Mouse (Mus musculus) limb, embryonic 14.5 days (tissue): ENCODE results near the gene Socs2. TPM values are rescaled to one million over a fixed set of nuclear protein-coding genes. Genes with fewer than 3 reads are reported as not detected.

ENCODE experiments used
- ATAC-seq: fragments of 200-750 bp; cut with Nextera tagmentation; 2 replicates; pipeline ENCODE4 v1.8.0; 2017; ENCODE audit warnings: low read depth, moderate number of reproducible peaks, moderate TSS enrichment; ENCODE audit not compliant: low FRiP score
- DNase-seq: peaks from one replicate; pipeline ENCODE4 v3.0.0-alpha.2; 2015; ENCODE audit warnings: low spot score
- H3K27ac ChIP-seq: fragments of 300-500 bp; sonication (generic); replicated peaks from 2 replicates; pipeline ENCODE4 v1.5.1; 2014; ENCODE audit warnings: low read depth, mild to moderate bottlenecking, low read length, moderate library complexity, mixed read lengths
- H3K27me3 ChIP-seq: fragments of 300-500 bp; sonication (generic); 2 replicates; pipeline ENCODE4 v1.6.1; 2014; ENCODE audit warnings: low read length, mixed read lengths; ENCODE audit not compliant: control insufficient read depth, insufficient read depth
- H3K36me3 ChIP-seq: fragments of 300-500 bp; sonication (generic); 2 replicates; pipeline ENCODE4 v1.6.1; 2014; ENCODE audit warnings: mild to moderate bottlenecking, low read length, moderate library complexity, mixed read lengths; ENCODE audit not compliant: control insufficient read depth, insufficient read depth
- H3K4me1 ChIP-seq: fragments of 300-500 bp; sonication (generic); 2 replicates; pipeline ENCODE4 v1.6.1; 2014; ENCODE audit warnings: antibody characterized with exemption, low read length, mixed read lengths; ENCODE audit not compliant: control insufficient read depth, insufficient read depth
- H3K4me2 ChIP-seq: fragments of 300-500 bp; sonication (generic); replicated peaks from 2 replicates; pipeline ENCODE4 v1.6.1; 2014; ENCODE audit warnings: low read depth, mild to moderate bottlenecking, low read length, moderate library complexity; ENCODE audit not compliant: severe bottlenecking
- H3K4me3 ChIP-seq: fragments of 300-500 bp; sonication (generic); replicated peaks from 2 replicates; pipeline ENCODE4 v1.5.1; 2014; ENCODE audit warnings: low read length
- H3K9ac ChIP-seq: fragments of 300-500 bp; sonication (generic); 2 replicates; pipeline ENCODE4 v1.6.1; 2014; ENCODE audit warnings: mild to moderate bottlenecking, low read depth, low read length, moderate library complexity; ENCODE audit not compliant: severe bottlenecking
- H3K9me3 ChIP-seq: fragments of 300-500 bp; sonication (generic); 2 replicates; pipeline ENCODE4 v1.6.1; 2016; ENCODE audit warnings: low read length; ENCODE audit not compliant: control insufficient read depth
- POLR2A ChIP-seq: fragments of 200-500 bp; IDR thresholded peaks from 2 replicates; pipeline ENCODE4 v1.8.0; 2012; ENCODE audit warnings: inconsistent platforms, mild to moderate bottlenecking, moderate library complexity, borderline replicate concordance; ENCODE audit not compliant: insufficient read depth, insufficient read length; ENCODE audit errors: extremely low read depth
- WGBS: fragments of 180-500 bp; shearing (Covaris S2); extraction: QIAGEN DNeasy Blood & Tissue Kit; methylation state at CpG from one replicate; pipeline ENCODE4 v1.1.7; 2014; 5-methylcytosine and 5-hydroxymethylcytosine counted together
- polyA plus RNA-seq, 2 experiments: library from polyadenylated mRNA; depleted of rRNA in 1 of 2; stranded (reverse) in 1 of 2; unstranded in 1 of 2; fragments of >200 nt; fragmentation: Nextera tagmentation in 1 of 2; extraction: Ambion mirVana in 1 of 2; gene quantifications; 2 replicates each; pipeline versions ENCODE4 v1.2.1 to v1.2.3; 2012 to 2014

The Socs2 gene
- polyA plus RNA-seq, 2 experiments: 23.2 to 54.0 TPM

DNA sequence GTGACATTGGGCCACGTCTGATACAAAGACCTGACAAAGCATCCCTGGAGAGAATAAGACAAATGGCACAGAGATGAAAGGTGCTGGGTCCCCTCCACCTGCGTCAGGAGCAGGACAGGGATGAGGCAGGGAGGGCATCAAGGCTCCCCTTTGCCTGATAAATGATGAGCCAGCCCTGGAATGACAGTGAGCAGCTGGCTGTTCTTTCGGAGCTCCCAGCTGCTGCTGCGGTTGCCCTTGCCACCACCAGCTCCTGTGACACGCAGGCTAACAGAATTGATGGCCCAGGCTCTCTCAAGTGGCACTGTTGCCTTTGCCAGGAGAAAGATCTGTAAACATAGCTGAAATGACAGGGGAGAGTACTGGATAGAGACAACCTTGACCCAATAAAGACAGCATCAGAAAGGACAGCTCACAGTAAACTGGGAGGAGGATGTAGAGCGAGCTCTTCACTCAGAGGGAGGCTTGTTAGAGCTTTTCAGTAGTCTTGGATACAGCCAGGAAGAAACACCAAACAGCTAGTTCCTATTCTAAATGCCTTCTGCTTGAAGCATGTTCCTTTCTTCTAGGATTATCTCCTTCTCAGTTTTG is 61.2 kb downstream of the Socs2 start:
- no peaks in the 10 kb centered on the region for H3K9me3 ChIP-seq
- 37% methylated on average over 6 of the region's 6 CpGs for WGBS
- H3K4me3 ChIP-seq: no peak overlapping the region
- no peaks in the 10 kb centered on the region for H3K36me3 ChIP-seq
- ATAC-seq (no peak), DNase-seq (no peak)
- no peak overlapping the region for H3K4me2 ChIP-seq
- H3K27ac ChIP-seq: no peak overlapping the region
- H3K27me3 ChIP-seq: no peaks in the 10 kb centered on the region
- no peak for TF ChIP-seq POLR2A
- no peak overlapping the region for H3K9ac ChIP-seq
- H3K4me1 ChIP-seq: no peaks in the 10 kb centered on the region

DNA sequence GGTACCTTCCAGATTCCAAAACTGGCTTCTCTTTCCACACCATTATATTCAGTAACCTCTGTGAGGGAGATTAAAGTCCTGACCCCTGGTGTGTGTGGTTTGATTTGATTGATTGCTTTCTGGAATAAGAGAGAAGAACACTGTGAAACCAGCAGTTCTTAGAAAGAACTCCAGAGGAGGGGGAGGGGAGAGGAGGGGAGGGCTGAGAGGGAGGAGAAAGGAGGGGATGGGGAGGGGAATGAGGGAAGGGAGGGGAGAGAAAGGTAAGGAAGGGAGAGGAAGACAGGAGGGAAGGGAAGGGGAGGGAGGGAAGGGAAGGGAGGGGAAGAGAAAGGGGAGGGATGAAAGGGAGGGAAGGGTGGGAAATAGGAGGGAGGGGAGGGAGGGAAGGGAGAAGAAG is 62.3 kb downstream of the Socs2 start:
- H3K27ac ChIP-seq: no peak overlapping the region
- ATAC-seq (no peak), DNase-seq (no peak)
- no peaks in the 10 kb centered on the region for H3K9me3 ChIP-seq
- H3K4me2 ChIP-seq: no peak overlapping the region
- no peak overlapping the region for H3K9ac ChIP-seq
- TF ChIP-seq POLR2A: no peak
- H3K4me3 ChIP-seq: no peak overlapping the region
- no peaks in the 10 kb centered on the region for H3K4me1 ChIP-seq
- H3K27me3 ChIP-seq: no peaks in the 10 kb centered on the region
- no peaks in the 10 kb centered on the region for H3K36me3 ChIP-seq

DNA sequence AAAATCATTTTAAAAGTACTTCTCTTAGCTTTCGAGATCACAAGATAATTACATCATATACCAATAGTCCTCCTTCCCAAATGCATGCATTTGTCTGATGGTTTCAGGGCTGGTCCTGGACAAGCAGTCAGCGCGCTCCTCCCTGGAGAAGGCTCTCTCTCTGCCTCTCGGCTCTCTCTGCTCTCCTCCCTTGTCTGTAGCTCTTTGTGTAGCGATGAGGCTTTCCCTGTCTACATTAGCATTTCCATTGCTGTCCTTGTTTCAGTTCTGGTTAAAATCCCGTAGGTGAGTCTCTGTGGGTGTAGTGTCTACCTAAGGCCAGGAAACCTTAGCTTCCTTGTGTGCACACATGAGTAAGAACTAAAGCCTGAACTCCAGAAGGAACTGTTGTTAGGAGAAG is 62.9 kb downstream of the Socs2 start:
- no peaks in the 10 kb centered on the region for H3K9me3 ChIP-seq
- no peaks in the 10 kb centered on the region for H3K4me1 ChIP-seq
- H3K4me2 ChIP-seq: no peak overlapping the region
- no peak overlapping the region for H3K4me3 ChIP-seq
- no peak for ATAC-seq
- DNase-seq: no peak
- no peak for TF ChIP-seq POLR2A
- H3K36me3 ChIP-seq: no peaks in the 10 kb centered on the region
- H3K9ac ChIP-seq: no peak overlapping the region
- WGBS: 88% methylated on average over 6 of the region's 6 CpGs
- H3K27ac ChIP-seq: no peak overlapping the region
- H3K27me3 ChIP-seq: no peaks in the 10 kb centered on the region

DNA sequence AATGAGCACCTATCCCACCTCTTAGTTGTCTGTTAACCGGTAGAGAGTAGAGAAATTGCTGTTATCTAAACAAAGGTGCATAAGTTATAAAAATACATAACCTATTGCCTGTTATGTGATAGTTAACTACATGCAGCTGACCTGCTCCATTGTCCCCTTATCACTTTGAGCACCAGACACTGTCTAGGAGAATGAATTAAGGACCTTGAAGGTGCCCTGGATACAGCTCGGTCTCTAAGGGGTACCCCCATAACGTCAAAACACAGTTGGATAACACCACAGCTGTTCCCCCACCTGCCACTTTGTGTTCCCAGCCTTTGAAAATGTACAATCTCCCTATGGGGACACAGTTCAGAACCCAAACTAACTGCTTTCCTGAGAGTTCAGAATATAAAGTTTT is 68.5 kb downstream of the Socs2 start:
- Histone ChIP-seq H3K27ac (no peak overlapping the region), H3K36me3 (no peaks in the 10 kb centered on the region), H3K9ac (no peak overlapping the region), H3K4me1 (no peaks in the 10 kb centered on the region), H3K9me3 (no peaks in the 10 kb centered on the region), H3K4me2 (no peak overlapping the region), H3K4me3 (no peak overlapping the region), H3K27me3 (no peaks in the 10 kb centered on the region)
- ATAC-seq (no peak), DNase-seq (no peak)
- 79% methylated on average over 3 of the region's 3 CpGs for WGBS
- no peak for TF ChIP-seq POLR2A

DNA sequence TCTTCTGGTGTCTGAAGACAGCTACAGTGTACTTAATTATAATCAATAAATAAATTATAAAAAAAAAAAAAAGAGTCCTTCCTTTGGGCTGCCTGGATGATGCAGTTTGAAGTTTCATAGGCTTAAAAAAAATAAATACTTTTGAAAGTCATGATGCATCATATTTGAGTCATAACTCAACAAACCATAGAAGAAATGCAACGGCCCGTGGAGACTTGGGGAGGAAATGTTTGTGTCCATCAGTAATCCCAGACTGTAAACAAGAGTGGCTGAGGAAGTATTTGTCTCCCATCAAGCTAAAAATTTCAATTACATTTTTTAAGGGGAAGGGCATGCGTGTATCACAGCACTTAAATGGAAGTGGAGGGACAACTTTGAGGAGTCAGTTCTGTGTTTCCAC is 69.2 kb downstream of the Socs2 start:
- Histone ChIP-seq H3K4me2 (no peak overlapping the region), H3K27ac (no peak overlapping the region), H3K9me3 (no peaks in the 10 kb centered on the region), H3K27me3 (no peaks in the 10 kb centered on the region), H3K36me3 (no peaks in the 10 kb centered on the region), H3K4me3 (no peak overlapping the region), H3K9ac (no peak overlapping the region), H3K4me1 (no peaks in the 10 kb centered on the region)
- DNase-seq (no peak), ATAC-seq (no peak)
- WGBS: 89% methylated on average over 3 of the region's 3 CpGs
- no peak for TF ChIP-seq POLR2A

DNA sequence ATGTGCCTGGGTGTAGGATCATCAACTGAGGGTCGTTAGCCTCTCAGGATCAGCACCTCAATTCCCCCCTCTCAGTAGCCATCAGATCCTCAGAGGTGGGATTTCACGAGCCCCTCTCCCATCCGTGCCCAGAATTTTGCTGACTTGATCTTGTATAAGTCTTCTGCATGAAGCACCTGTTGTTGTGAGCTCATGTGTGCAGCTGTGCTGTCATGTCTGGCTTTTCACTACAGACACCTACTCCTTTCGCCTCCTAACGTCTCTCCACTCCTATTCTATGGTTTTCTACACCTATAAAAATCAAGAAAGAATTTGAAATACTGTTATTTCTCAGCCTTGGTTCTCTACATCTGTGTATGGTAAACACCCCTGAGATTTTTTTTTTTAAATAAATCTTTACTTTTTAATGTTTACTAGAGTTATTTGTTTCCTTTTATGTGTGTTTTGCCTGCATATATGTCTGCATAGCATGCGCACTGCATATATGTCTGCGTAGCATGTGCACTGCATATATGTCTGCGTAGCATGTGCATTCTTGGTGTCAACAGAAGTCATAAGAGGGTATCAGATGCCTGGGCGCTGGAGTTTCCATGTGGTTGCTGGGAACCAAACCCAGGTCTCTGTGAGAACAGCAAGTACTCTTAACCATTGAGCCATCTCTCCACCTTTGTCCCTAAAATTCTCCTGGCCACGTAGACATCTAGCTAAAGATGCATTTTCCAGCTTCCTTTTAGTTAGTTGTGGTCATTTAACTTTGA is 74.0 kb downstream of the Socs2 start:
- H3K9ac ChIP-seq: no peak overlapping the region
- H3K9me3 ChIP-seq: no peaks in the 10 kb centered on the region
- H3K27ac ChIP-seq: no peak overlapping the region
- DNase-seq (no peak), ATAC-seq (no peak)
- no peaks in the 10 kb centered on the region for H3K36me3 ChIP-seq
- H3K4me1 ChIP-seq: no peaks in the 10 kb centered on the region
- 75% methylated on average over 10 of the region's 10 CpGs for WGBS
- no peak for TF ChIP-seq POLR2A
- no peak overlapping the region for H3K4me2 ChIP-seq
- no peaks in the 10 kb centered on the region for H3K27me3 ChIP-seq
- no peak overlapping the region for H3K4me3 ChIP-seq
